Mouse (Mus musculus): ENCODE measurements around the gene Zbtb16. TPM values are rescaled to one million over a fixed set of nuclear protein-coding genes. Genes with fewer than 3 reads are reported as not detected.

Gene Zbtb16
- polyA plus RNA-seq, 1 experiment from 2014 or later, result 5.4 TPM

- Histone ChIP-seq H3K27ac (ENCODE audit: low read length) (no peak overlapping the region), H3K9ac (ENCODE audit: low read depth, low read length) (no peak overlapping the region), H3K9me3 (replicated peaks; ENCODE audit: control insufficient read depth, low read length, poor library complexity, severe bottlenecking) (no peaks in the 10 kb centered on the region), H3K4me2 (ENCODE audit: low read length) (no peak overlapping the region), H3K27me3 (ENCODE audit: control insufficient read depth, insufficient read depth, low read depth, low read length) (no peaks in the 10 kb centered on the region), H3K4me1 (ENCODE audit: control insufficient read depth, insufficient read depth, low read length) (no peaks in the 10 kb centered on the region), H3K4me3 (ENCODE audit: low read depth, low read length) (no peak overlapping the region), H3K36me3 (ENCODE audit: control insufficient read depth, insufficient read depth, low read length) (no peaks in the 10 kb centered on the region)
- 94% methylated on average over 7 of the region's 7 CpGs for WGBS
- ATAC-seq, result no peak
Measured at GRCm38 (mm10) chr9:48637161-48637560, 198.9 kb downstream of the Zbtb16 start.

GRCm38 (mm10) chr9:48635576-48636350, 200.3 kb downstream of the Zbtb16 start:
- Histone ChIP-seq H3K9me3 (replicated peaks; ENCODE audit: control insufficient read depth, low read length, poor library complexity, severe bottlenecking) (no peaks in the 10 kb centered on the region), H3K4me3 (ENCODE audit: low read depth, low read length) (no peak overlapping the region), H3K9ac (ENCODE audit: low read depth, low read length) (no peak overlapping the region), H3K27ac (ENCODE audit: low read length) (no peak overlapping the region), H3K4me1 (ENCODE audit: control insufficient read depth, insufficient read depth, low read length) (no peaks in the 10 kb centered on the region), H3K4me2 (ENCODE audit: low read length) (no peak overlapping the region), H3K36me3 (ENCODE audit: control insufficient read depth, insufficient read depth, low read length) (no peaks in the 10 kb centered on the region), H3K27me3 (ENCODE audit: control insufficient read depth, insufficient read depth, low read depth, low read length) (no peaks in the 10 kb centered on the region)
- no peak for ATAC-seq
- 44% methylated on average over 18 of the region's 18 CpGs for WGBS

- WGBS, result 76% methylated on average over 6 of the region's 6 CpGs
Measured at GRCm38 (mm10) chr9:48633147-48633546, 202.9 kb downstream of the Zbtb16 start.

GRCm38 (mm10) chr9:48619268-48619667, 216.8 kb downstream of the Zbtb16 start:
- H3K9ac ChIP-seq (ENCODE audit: low read depth, low read length), result no peak overlapping the region; the same call in 1 of the 2 replicates
- no peak overlapping the region for H3K4me2 ChIP-seq (ENCODE audit: low read length)
- no peaks in the 10 kb centered on the region for H3K9me3 ChIP-seq (replicated peaks; ENCODE audit: control insufficient read depth, low read length, poor library complexity, severe bottlenecking)
- peak; percentile 51; the same call in 1 of the 2 replicates for ATAC-seq
- WGBS, result 63% methylated on average over 1 of the region's 1 CpGs
- no peaks in the 10 kb centered on the region for H3K27me3 ChIP-seq (ENCODE audit: control insufficient read depth, insufficient read depth, low read depth, low read length)
- no peak overlapping the region for H3K27ac ChIP-seq (ENCODE audit: low read length)
- H3K4me3 ChIP-seq (ENCODE audit: low read depth, low read length), result no peak overlapping the region
- no peaks in the 10 kb centered on the region for H3K36me3 ChIP-seq (ENCODE audit: control insufficient read depth, insufficient read depth, low read length)
- 0 out of 2 replicates have a peak, but pooled peaks cover 6% of the 10 kb centered on the region for H3K4me1 ChIP-seq (ENCODE audit: control insufficient read depth, insufficient read depth, low read length)

More at GRCm38 (mm10) chr9:48633147-48633546, 202.9 kb downstream of the Zbtb16 start:
- H3K36me3 ChIP-seq (ENCODE audit: control insufficient read depth, insufficient read depth, low read length), result no peaks in the 10 kb centered on the region
- no peaks in the 10 kb centered on the region for H3K9me3 ChIP-seq (replicated peaks; ENCODE audit: control insufficient read depth, low read length, poor library complexity, severe bottlenecking)
- H3K27me3 ChIP-seq (ENCODE audit: control insufficient read depth, insufficient read depth, low read depth, low read length), result no peaks in the 10 kb centered on the region
- H3K9ac ChIP-seq (ENCODE audit: low read depth, low read length), result no peak overlapping the region
- no peaks in the 10 kb centered on the region for H3K4me1 ChIP-seq (ENCODE audit: control insufficient read depth, insufficient read depth, low read length)
- H3K4me2 ChIP-seq (ENCODE audit: low read length), result no peak overlapping the region
- ATAC-seq, result no peak
- no peak overlapping the region for H3K4me3 ChIP-seq (ENCODE audit: low read depth, low read length)
- H3K27ac ChIP-seq (ENCODE audit: low read length), result no peak overlapping the region

GRCm38 (mm10) chr9:48618589-48618988, 217.4 kb downstream of the Zbtb16 start:
- Histone ChIP-seq H3K4me1 (ENCODE audit: control insufficient read depth, insufficient read depth, low read length) (0 out of 2 replicates have a peak, but pooled peaks cover 6% of the 10 kb centered on the region), H3K4me3 (ENCODE audit: low read depth, low read length) (no peak overlapping the region), H3K9me3 (replicated peaks; ENCODE audit: control insufficient read depth, low read length, poor library complexity, severe bottlenecking) (no peaks in the 10 kb centered on the region), H3K9ac (ENCODE audit: low read depth, low read length) (no peak overlapping the region), H3K4me2 (ENCODE audit: low read length) (peak overlapping the region; percentile 25), H3K27me3 (ENCODE audit: control insufficient read depth, insufficient read depth, low read depth, low read length) (no peaks in the 10 kb centered on the region), H3K27ac (ENCODE audit: low read length) (no peak overlapping the region), H3K36me3 (ENCODE audit: control insufficient read depth, insufficient read depth, low read length) (no peaks in the 10 kb centered on the region)
- peak; percentile 68 for ATAC-seq
- 24% methylated on average over 6 of the region's 6 CpGs for WGBS

- Histone ChIP-seq H3K9me3 (replicated peaks; ENCODE audit: control insufficient read depth, low read length, poor library complexity, severe bottlenecking) (no peaks in the 10 kb centered on the region), H3K36me3 (ENCODE audit: control insufficient read depth, insufficient read depth, low read length) (no peaks in the 10 kb centered on the region), H3K9ac (ENCODE audit: low read depth, low read length) (no peak overlapping the region), H3K27ac (ENCODE audit: low read length) (no peak overlapping the region), H3K4me3 (ENCODE audit: low read depth, low read length) (no peak overlapping the region), H3K4me1 (ENCODE audit: control insufficient read depth, insufficient read depth, low read length) (0 out of 2 replicates have a peak, but pooled peaks cover 6% of the 10 kb centered on the region), H3K27me3 (ENCODE audit: control insufficient read depth, insufficient read depth, low read depth, low read length) (no peaks in the 10 kb centered on the region), H3K4me2 (ENCODE audit: low read length) (no peak overlapping the region)
- WGBS, result 80% methylated on average over 8 of the region's 8 CpGs
- ATAC-seq, result no peak
Measured at GRCm38 (mm10) chr9:48618111-48618510, 217.9 kb downstream of the Zbtb16 start.

GRCm38 (mm10) chr9:48617511-48618010, 218.5 kb downstream of the Zbtb16 start:
- 94% methylated on average over 3 of the region's 3 CpGs for WGBS
- no peaks in the 10 kb centered on the region for H3K36me3 ChIP-seq (ENCODE audit: control insufficient read depth, insufficient read depth, low read length)
- no peak overlapping the region for H3K4me2 ChIP-seq (ENCODE audit: low read length)
- no peak overlapping the region for H3K9ac ChIP-seq (ENCODE audit: low read depth, low read length)
- no peaks in the 10 kb centered on the region for H3K9me3 ChIP-seq (replicated peaks; ENCODE audit: control insufficient read depth, low read length, poor library complexity, severe bottlenecking)
- no peak overlapping the region for H3K27ac ChIP-seq (ENCODE audit: low read length)
- no peak for ATAC-seq
- H3K27me3 ChIP-seq (ENCODE audit: control insufficient read depth, insufficient read depth, low read depth, low read length), result no peaks in the 10 kb centered on the region
- no peak overlapping the region for H3K4me3 ChIP-seq (ENCODE audit: low read depth, low read length)
- H3K4me1 ChIP-seq (ENCODE audit: control insufficient read depth, insufficient read depth, low read length), result 0 out of 2 replicates have a peak, but pooled peaks cover 6% of the 10 kb centered on the region

- Histone ChIP-seq H3K9ac (ENCODE audit: low read depth, low read length) (no peak overlapping the region), H3K4me2 (ENCODE audit: low read length) (no peak overlapping the region), H3K27me3 (ENCODE audit: control insufficient read depth, insufficient read depth, low read depth, low read length) (no peaks in the 10 kb centered on the region), H3K27ac (ENCODE audit: low read length) (no peak overlapping the region), H3K9me3 (replicated peaks; ENCODE audit: control insufficient read depth, low read length, poor library complexity, severe bottlenecking) (no peaks in the 10 kb centered on the region), H3K36me3 (ENCODE audit: control insufficient read depth, insufficient read depth, low read length) (no peaks in the 10 kb centered on the region), H3K4me3 (ENCODE audit: low read depth, low read length) (no peak overlapping the region), H3K4me1 (ENCODE audit: control insufficient read depth, insufficient read depth, low read length) (no peaks in the 10 kb centered on the region)
- 90% methylated on average over 4 of the region's 4 CpGs for WGBS
- no peak for ATAC-seq
Measured at GRCm38 (mm10) chr9:48613221-48613620, 222.8 kb downstream of the Zbtb16 start.

GRCm38 (mm10) chr9:48612542-48612941, 223.5 kb downstream of the Zbtb16 start:
- Histone ChIP-seq H3K4me1 (ENCODE audit: control insufficient read depth, insufficient read depth, low read length) (no peaks in the 10 kb centered on the region), H3K9ac (ENCODE audit: low read depth, low read length) (no peak overlapping the region), H3K36me3 (ENCODE audit: control insufficient read depth, insufficient read depth, low read length) (no peaks in the 10 kb centered on the region), H3K9me3 (replicated peaks; ENCODE audit: control insufficient read depth, low read length, poor library complexity, severe bottlenecking) (no peaks in the 10 kb centered on the region), H3K4me2 (ENCODE audit: low read length) (no peak overlapping the region), H3K4me3 (ENCODE audit: low read depth, low read length) (no peak overlapping the region), H3K27ac (ENCODE audit: low read length) (no peak overlapping the region), H3K27me3 (ENCODE audit: control insufficient read depth, insufficient read depth, low read depth, low read length) (no peaks in the 10 kb centered on the region)
- no peak for ATAC-seq
- WGBS, result 89% methylated on average over 5 of the region's 5 CpGs
